Mouse (Mus musculus): ENCODE measurements around the gene Tsc22d3. TPM values are rescaled to one million over a fixed set of nuclear protein-coding genes. Genes with fewer than 3 reads are reported as not detected.

Tsc22d3 gene
- total and polyA plus RNA-seq, 3 experiments: 8.4 to 32.8 (median 15.2) TPM

- Histone ChIP-seq H3K27me3 (replicated peaks) (no peaks in the 10 kb centered on the region), H3K9me3 (replicated peaks; ENCODE audit: low read length) (no peaks in the 10 kb centered on the region), H3K79me2 (replicated peaks; ENCODE audit: control insufficient read depth, extremely low read depth, insufficient read depth, poor library complexity, severe bottlenecking) (no peaks in the 10 kb centered on the region), H3K4me1 (ENCODE audit: control insufficient read depth in 1 of 2, insufficient read depth in 2 of 2) (0 out of 4 replicates have a peak, but pooled peaks cover 0 to 2% of the 10 kb centered on the region in 2 experiments), H3K9ac (ENCODE audit: insufficient read depth, low read depth) (peak overlapping the region; percentile 75), H3K27ac (ENCODE audit: insufficient read depth, low read depth) (peak overlapping the region; percentile 43; the same call in 1 of the 2 replicates), H3K4me3 (replicated peaks in 1 of 3; ENCODE audit: low read depth in 2 of 3, low read length in 2 of 3, poor library complexity in 1 of 3) (peak overlapping the region in 2 of 3 experiments; percentile 51 to 74), H3K36me3 (replicated peaks in 1 of 2; ENCODE audit: control insufficient read depth in 1 of 2, insufficient read depth in 1 of 2, low read length in 1 of 2) (no peaks in the 10 kb centered on the region), H3K4me2 (ENCODE audit: insufficient read depth, low read depth, poor library complexity, severe bottlenecking) (peak overlapping the region; percentile 74)
- dilution Hi-C loops (cut with MboI; ENCODE audit: extremely low pct_ligation_motif_present, extremely low pct_unique_long_range_greater_than_20kb, low sequenced_read_pairs) (no loop called here), in situ Hi-C loops (cut with MboI; ENCODE audit: low pct_ligation_motif_present, low pct_unique_long_range_greater_than_20kb, low sequenced_read_pairs) (no loop called here)
- peak; percentile 18 for DNase-seq (ENCODE audit: extremely low read depth)
- TF ChIP-seq ZNF384 (IDR thresholded peaks at IDR 0.05; ENCODE audit: low read depth, low read length): no peak
- no peak for TF ChIP-seq TCF12 (IDR thresholded peaks at IDR 0.05; ENCODE audit: low read depth, low read length)
- TF ChIP-seq RAD21 (IDR thresholded peaks at IDR 0.05; ENCODE audit: low read depth, low read length): no peak
- no peak for TF ChIP-seq RCOR1 (conservative IDR thresholded peaks at IDR 0.05; ENCODE audit: low read depth, low read length)
- no peak for TF ChIP-seq IRF4 (IDR thresholded peaks at IDR 0.05; ENCODE audit: low read depth, low read length)
- no peak for TF ChIP-seq KAT2A (IDR thresholded peaks at IDR 0.05; ENCODE audit: insufficient replicate concordance, low read length)
- TF ChIP-seq CTCF (conservative IDR thresholded peaks at IDR 0.05 in 1 of 2, IDR thresholded peaks at IDR 0.05 in 1 of 2; ENCODE audit: low read depth in 2 of 2, low read length in 2 of 2): 0 out of 4 replicates have a peak, but pooled peaks of 1 of the 2 experiments have one; percentile 8
These were observed 1.5 kb downstream of the Tsc22d3 start for GRCm38 (mm10) chrX:140598850-140599560.

GRCm38 (mm10) chrX:140598194-140598849 is 2.1 kb downstream of the Tsc22d3 start:
- peak; percentile 58 for TF ChIP-seq ZNF384 (IDR thresholded peaks at IDR 0.05; ENCODE audit: low read depth, low read length)
- TF ChIP-seq CTCF (conservative IDR thresholded peaks at IDR 0.05 in 1 of 2, IDR thresholded peaks at IDR 0.05 in 1 of 2; ENCODE audit: low read depth in 2 of 2, low read length in 2 of 2): 0 out of 4 replicates have a peak, but pooled peaks of 1 of the 2 experiments have one; percentile 11
- TF ChIP-seq CHD1 (IDR thresholded peaks at IDR 0.05; ENCODE audit: low read depth, low read length): no peak
- TF ChIP-seq JUN (IDR thresholded peaks at IDR 0.05; ENCODE audit: insufficient read depth, low read depth, low read length): no peak
- TF ChIP-seq MAZ (IDR thresholded peaks at IDR 0.05; ENCODE audit: low read depth, low read length): 0 out of 2 replicates have a peak, but pooled peaks have one; percentile 14
- no peak for TF ChIP-seq ZC3H11A (IDR thresholded peaks at IDR 0.05; ENCODE audit: low read depth, low read length)
- 0 out of 2 replicates have a peak, but pooled peaks have one; percentile 15 for TF ChIP-seq IRF4 (IDR thresholded peaks at IDR 0.05; ENCODE audit: low read depth, low read length)
- TF ChIP-seq NRF1 (IDR thresholded peaks at IDR 0.05; ENCODE audit: low read depth, low read length): no peak
- peak; percentile 18; the same call in 1 of the 2 replicates for TF ChIP-seq UBTF (IDR thresholded peaks at IDR 0.05; ENCODE audit: low read depth, low read length)
- dilution Hi-C loops (cut with MboI; ENCODE audit: extremely low pct_ligation_motif_present, extremely low pct_unique_long_range_greater_than_20kb, low sequenced_read_pairs): no loop called here
- no peaks in the 10 kb centered on the region for H3K36me3 ChIP-seq (replicated peaks in 1 of 2; ENCODE audit: control insufficient read depth in 1 of 2, insufficient read depth in 1 of 2, low read length in 1 of 2)

More at GRCm38 (mm10) chrX:140598194-140598849, 2.1 kb downstream of the Tsc22d3 start:
- peak overlapping the region; percentile 74 for H3K4me2 ChIP-seq (ENCODE audit: insufficient read depth, low read depth, poor library complexity, severe bottlenecking)
- H3K9ac ChIP-seq (ENCODE audit: insufficient read depth, low read depth): peak overlapping the region; percentile 75; the same call in 1 of the 2 replicates
- no peaks in the 10 kb centered on the region for H3K9me3 ChIP-seq (replicated peaks; ENCODE audit: low read length)
- 0 out of 4 replicates have a peak, but pooled peaks cover 0 to 2% of the 10 kb centered on the region in 2 experiments for H3K4me1 ChIP-seq (ENCODE audit: control insufficient read depth in 1 of 2, insufficient read depth in 2 of 2)
- no peaks in the 10 kb centered on the region for H3K79me2 ChIP-seq (replicated peaks; ENCODE audit: control insufficient read depth, extremely low read depth, insufficient read depth, poor library complexity, severe bottlenecking)
- in situ Hi-C loops (cut with MboI; ENCODE audit: low pct_ligation_motif_present, low pct_unique_long_range_greater_than_20kb, low sequenced_read_pairs): no loop called here
- DNase-seq (ENCODE audit: extremely low read depth): peak; percentile 6
- peak overlapping the region; percentile 32 to 74 (median 37) for H3K4me3 ChIP-seq (replicated peaks in 1 of 3; ENCODE audit: low read depth in 2 of 3, low read length in 2 of 3, poor library complexity in 1 of 3)
- H3K27ac ChIP-seq (ENCODE audit: insufficient read depth, low read depth): no peak overlapping the region
- H3K27me3 ChIP-seq (replicated peaks): no peaks in the 10 kb centered on the region

All from CH12.LX (cell line).